Mouse (Mus musculus): Measurements from ENCODE around the gene Rab4b.

DNA sequence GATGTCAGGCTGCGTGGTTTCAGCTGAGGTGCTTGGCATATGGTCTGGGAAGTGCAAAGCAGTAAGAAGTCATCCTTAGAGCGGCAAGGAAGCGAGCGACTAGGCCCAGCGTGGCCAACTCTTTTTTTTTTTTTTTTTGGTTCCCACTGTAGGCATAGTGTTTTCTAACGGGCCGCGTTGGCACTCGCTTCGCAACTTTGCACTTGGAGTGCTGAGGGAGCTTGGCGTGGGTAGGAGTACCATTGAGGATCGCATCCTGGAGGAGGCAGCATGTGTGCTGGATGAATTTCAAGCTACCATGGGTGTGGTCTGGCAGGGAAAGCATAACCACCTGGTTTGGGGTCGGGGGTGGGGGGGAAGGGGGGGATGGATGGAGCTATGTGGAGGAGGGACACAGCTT is 22.7 kb downstream of the Rab4b start:
- no peak for TF ChIP-seq POLR2A (IDR thresholded peaks at IDR 0.05; ENCODE audit: low read depth, low read length)
- TF ChIP-seq CTCF (conservative IDR thresholded peaks at IDR 0.05; ENCODE audit: insufficient read depth, insufficient read length, low read depth, low read length) = no peak
